Mouse (Mus musculus) spleen, adult 2 months (tissue): ENCODE results near the gene Henmt1. TPM values are rescaled to one million over a fixed set of nuclear protein-coding genes. Genes with fewer than 3 reads are reported as not detected.

ENCODE experiments used
- DNase-seq, 2 experiments: peaks; one replicate each; pipeline versions ENCODE4 v3.0.0 to v3.0.0-alpha.2; 2012 to 2021; ENCODE audit warnings: low spot score in 2 of 2, low read depth in 1 of 2
- H3K27ac ChIP-seq: fragments of 200-500 bp; 2 replicates; pipeline ENCODE4 v1.5.1; 2012; ENCODE audit warnings: low read length, inconsistent platforms; ENCODE audit not compliant: insufficient read depth
- H3K27me3 ChIP-seq: fragments of 200-500 bp; 2 replicates; pipeline ENCODE4 v1.6.1; 2012; ENCODE audit warnings: mild to moderate bottlenecking, moderate library complexity, low read length, inconsistent platforms; ENCODE audit not compliant: control insufficient read depth, insufficient read depth
- H3K36me3 ChIP-seq: fragments of 200-500 bp; 2 replicates; pipeline ENCODE4 v1.6.1; 2012; ENCODE audit warnings: mild to moderate bottlenecking, low read length, inconsistent platforms; ENCODE audit not compliant: control insufficient read depth, insufficient read depth
- H3K4me1 ChIP-seq: fragments of 200-500 bp; 2 replicates; pipeline ENCODE4 v1.6.1; 2011; ENCODE audit warnings: inconsistent platforms; ENCODE audit not compliant: control insufficient read depth, insufficient read depth, insufficient read length
- H3K4me3 ChIP-seq: fragments of 200-500 bp; 2 replicates; pipeline ENCODE4 v1.5.1; 2011; ENCODE audit warnings: mild to moderate bottlenecking, inconsistent platforms; ENCODE audit not compliant: insufficient read depth, insufficient read length; ENCODE audit errors: extremely low read depth
- CTCF ChIP-seq: fragments of 200-500 bp; IDR thresholded peaks from 2 replicates; pipeline ENCODE4 v1.5.1; 2011; ENCODE audit warnings: mild to moderate bottlenecking, inconsistent platforms; ENCODE audit not compliant: insufficient read depth, insufficient read length, insufficient replicate concordance; ENCODE audit errors: extremely low read depth
- POLR2A ChIP-seq: fragments of 200-500 bp; IDR thresholded peaks from 2 replicates; pipeline ENCODE4 v1.6.1; 2011; ENCODE audit warnings: low read depth, low read length, inconsistent platforms
- WGBS: fragments of 180-500 bp; shearing (Covaris S2); methylation state at CpG from one replicate; pipeline ENCODE4 v1.1.7; 2018; 5-methylcytosine and 5-hydroxymethylcytosine counted together
- polyA plus RNA-seq: library from polyadenylated mRNA; depleted of rRNA; stranded (reverse); fragments of >200 nt; gene quantifications from 2 replicates; pipeline ENCODE4 v1.2.3, GENCODE M21; 2012

The Henmt1 gene
- polyA plus RNA-seq, 1 experiment, result 0.54 TPM

DNA sequence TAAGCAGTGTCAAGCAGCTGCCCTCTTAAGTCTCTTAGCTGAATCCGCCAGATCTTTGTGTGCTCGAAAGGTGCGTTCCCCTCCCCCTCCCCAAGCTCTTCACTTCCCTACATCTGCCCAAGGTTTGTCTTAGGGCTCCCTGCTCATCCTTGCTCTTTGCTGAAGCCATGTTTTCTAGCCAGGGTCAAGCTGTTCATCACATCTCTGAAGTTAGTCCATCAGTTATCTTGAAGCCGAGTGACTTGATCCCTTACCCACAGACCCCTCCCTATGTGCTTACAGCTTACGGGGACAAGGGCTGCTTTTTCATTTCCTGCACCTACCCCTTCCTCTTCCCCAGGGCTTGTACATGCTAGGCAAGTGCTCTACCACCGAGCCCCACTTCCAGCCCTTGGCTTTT, 22.0 kb downstream of the Henmt1 start:
- TF ChIP-seq CTCF (no peak), POLR2A (no peak)

DNA sequence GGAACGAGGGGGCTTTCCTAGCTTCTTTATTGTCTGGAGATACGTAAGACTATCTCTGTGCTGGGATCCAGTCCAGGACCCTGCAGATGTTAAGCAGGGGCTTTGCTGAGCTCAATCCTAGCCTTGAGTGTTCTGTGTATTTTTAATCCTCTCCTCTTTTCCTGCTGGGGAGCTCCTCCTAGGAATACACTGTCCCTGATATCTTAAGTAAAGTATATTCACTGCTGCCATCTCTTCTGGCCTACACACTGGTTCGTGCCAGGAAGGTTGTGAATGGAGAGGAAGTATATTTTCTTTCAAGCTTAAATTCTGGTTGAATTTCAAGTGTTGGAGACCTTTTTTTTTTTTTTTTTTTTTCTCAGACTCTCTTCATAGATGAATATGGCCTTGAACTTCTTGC, 23.6 kb downstream of the Henmt1 start:
- Histone ChIP-seq H3K4me3 (no peak overlapping the region), H3K27me3 (no peaks in the 10 kb centered on the region), H3K27ac (no peak overlapping the region), H3K4me1 (no peaks in the 10 kb centered on the region), H3K36me3 (no peaks in the 10 kb centered on the region)
- no peak for TF ChIP-seq CTCF
- TF ChIP-seq POLR2A, result no peak
- no peak for DNase-seq
- WGBS, result 75% methylated on average over 3 of the region's 3 CpGs

More for the DNA sequence above, 22.0 kb downstream of the Henmt1 start:
- 30% methylated on average over 6 of the region's 6 CpGs for WGBS
- Histone ChIP-seq H3K27me3 (no peaks in the 10 kb centered on the region), H3K36me3 (no peaks in the 10 kb centered on the region), H3K27ac (no peak overlapping the region), H3K4me1 (no peaks in the 10 kb centered on the region), H3K4me3 (no peak overlapping the region)
- no peak for DNase-seq

DNA sequence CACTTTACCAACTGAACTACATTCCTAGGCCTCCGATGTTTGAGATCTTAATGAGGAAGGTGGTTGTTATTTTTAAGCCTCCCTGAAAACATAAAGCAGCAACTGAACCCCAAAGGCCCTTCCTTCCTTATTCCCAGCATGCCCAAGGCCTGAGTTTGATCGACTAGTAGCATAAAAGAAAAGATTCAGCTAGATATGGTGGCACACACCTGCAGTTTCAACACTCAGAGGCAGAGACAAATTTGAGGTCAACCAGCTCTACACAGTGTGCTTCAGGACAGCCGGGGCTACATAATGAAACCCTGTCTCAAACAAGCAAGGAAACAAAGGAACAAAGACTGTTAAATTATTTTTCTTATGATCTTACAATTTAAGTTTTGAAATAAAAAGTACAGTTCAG, 24.1 kb downstream of the Henmt1 start:
- DNase-seq, result no peak
- H3K36me3 ChIP-seq, result no peaks in the 10 kb centered on the region
- WGBS, result 51% methylated on average over 3 of the region's 3 CpGs
- no peak overlapping the region for H3K4me3 ChIP-seq
- no peaks in the 10 kb centered on the region for H3K27me3 ChIP-seq
- TF ChIP-seq POLR2A (no peak), CTCF (no peak)
- no peaks in the 10 kb centered on the region for H3K4me1 ChIP-seq
- no peak overlapping the region for H3K27ac ChIP-seq

DNA sequence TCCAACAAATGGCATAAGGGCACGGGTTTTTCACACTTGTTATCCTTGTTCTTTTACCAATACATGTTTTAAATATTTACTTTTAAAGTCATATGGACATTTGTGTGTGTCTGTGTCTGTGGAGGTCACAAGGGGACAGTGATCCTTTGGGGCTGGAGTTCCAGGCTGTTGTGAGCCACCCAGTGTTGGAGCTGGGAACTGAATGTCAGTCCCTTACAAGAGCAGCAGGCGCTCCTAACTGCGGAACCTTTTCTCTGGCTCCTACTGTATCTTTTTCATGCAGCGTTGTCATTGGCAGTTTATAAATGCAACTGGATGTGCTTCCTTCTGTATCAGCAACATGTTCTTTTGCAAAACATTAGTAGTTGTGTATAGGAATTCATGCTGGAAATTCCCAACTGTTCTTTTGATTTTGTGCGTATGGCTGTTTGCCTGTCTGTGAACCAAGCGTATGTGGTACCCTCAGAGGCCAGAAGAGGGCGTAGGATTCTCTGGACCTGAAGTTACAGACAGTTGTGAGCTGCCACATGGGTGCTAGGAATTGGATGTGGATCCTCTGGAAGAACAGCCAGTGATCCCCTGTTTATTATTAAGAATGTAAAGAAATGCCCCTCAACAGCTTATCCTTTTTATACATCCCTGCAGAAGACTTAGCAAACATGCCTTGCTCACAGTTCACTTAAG, 24.8 kb downstream of the Henmt1 start:
- no peak for DNase-seq
- 93% methylated on average over 7 of the region's 7 CpGs for WGBS
- H3K27ac ChIP-seq, result no peak overlapping the region

DNA sequence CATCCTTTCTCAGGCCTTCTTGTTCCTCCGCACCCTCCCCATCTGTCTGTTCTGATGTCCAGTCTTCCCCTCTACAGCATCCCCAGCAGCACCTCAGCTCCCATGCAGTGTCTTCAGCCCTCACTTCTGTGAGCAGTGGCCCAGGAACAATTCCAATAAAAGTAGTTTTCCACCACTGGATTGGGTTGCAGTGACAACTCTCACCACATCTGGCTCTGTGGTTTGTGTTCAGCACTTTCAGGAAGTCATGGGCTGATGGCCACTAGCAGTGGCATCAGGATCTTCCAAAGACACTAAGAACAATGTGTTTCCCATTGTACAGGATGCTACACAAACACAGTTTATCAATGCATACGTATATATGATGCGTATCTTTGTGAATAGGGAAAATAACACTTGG, 26.4 kb downstream of the Henmt1 start:
- H3K27me3 ChIP-seq, result no peaks in the 10 kb centered on the region
- 0 out of 2 replicates have a peak, but pooled peaks cover 1% of the 10 kb centered on the region for H3K36me3 ChIP-seq
- H3K4me1 ChIP-seq, result no peaks in the 10 kb centered on the region
- WGBS, result 84% methylated on average over 3 of the region's 3 CpGs
- TF ChIP-seq CTCF, result no peak
- TF ChIP-seq POLR2A, result no peak
- DNase-seq, result no peak
- H3K4me3 ChIP-seq, result no peak overlapping the region
- no peak overlapping the region for H3K27ac ChIP-seq

More for the DNA sequence above, 24.8 kb downstream of the Henmt1 start:
- H3K4me3 ChIP-seq, result no peak overlapping the region
- TF ChIP-seq CTCF (no peak), POLR2A (no peak)
- H3K36me3 ChIP-seq, result no peaks in the 10 kb centered on the region
- H3K27me3 ChIP-seq, result no peaks in the 10 kb centered on the region
- no peaks in the 10 kb centered on the region for H3K4me1 ChIP-seq

DNA sequence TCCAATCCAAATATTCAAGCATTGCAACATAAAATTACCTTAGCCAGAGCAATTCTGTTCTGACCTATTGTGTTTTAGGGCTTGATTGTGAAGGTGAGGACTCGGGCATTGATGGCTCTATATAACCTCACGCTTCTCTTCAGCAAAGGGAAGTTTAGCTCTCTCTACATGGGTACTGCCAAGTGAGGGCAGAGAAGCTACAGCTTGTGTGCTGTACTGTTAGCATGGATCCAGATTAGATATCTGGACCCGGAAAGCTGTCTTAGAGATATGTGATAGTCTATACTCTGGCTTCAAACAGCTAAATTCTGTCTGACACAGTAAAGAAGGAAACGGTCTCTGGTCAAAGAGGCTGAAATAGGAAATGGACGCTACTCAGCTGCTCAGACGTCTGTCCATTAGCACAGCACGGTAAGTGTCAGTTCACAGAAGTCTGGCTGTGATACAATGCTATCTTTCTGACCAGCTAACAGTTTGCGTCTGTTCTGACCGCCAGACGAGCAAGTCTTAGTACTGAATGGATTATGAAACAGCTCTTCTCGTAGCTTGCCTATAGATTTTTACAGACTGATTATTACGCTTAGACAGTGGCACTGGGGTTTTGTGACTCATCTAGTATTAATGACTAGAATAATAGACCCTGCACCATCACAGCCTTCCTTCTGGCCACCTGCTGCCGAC, 34.4 kb downstream of the Henmt1 start:
- H3K4me1 ChIP-seq, result no peaks in the 10 kb centered on the region
- H3K36me3 ChIP-seq, result peaks cover 6% of the 10 kb centered on the region; the same call in 1 of the 2 replicates
- no peak overlapping the region for H3K27ac ChIP-seq
- no peak overlapping the region for H3K4me3 ChIP-seq
- TF ChIP-seq CTCF (no peak), POLR2A (no peak)
- no peak for DNase-seq
- WGBS, result 87% methylated on average over 13 of the region's 13 CpGs
- H3K27me3 ChIP-seq, result no peaks in the 10 kb centered on the region

DNA sequence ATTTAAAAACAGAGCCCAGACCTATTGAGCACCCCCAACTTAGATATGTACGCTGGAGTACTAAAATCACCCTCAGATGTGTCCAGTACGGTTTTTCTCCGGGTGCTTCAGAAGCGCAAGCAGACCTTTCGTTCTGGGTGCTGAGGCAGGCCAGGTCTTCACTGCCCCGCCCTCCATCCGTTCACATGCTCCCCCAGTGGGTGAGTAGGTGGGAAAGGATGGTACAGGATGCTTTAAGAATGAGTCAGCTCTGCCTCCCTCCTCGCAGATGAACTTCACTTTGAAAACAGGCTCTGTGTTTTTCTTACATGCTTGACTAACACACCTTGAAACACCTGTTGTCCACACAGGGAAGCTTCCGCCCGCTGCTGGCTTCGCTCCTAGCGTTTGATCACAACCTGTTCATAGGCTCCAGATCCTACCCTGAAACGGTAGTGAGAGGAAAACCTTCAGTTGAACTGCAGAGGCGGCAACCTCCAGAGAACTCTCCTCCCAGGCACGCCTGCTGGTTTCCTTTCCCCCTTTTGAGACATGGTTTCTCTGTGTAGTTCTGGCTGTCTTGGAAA, 35.3 kb downstream of the Henmt1 start:
- H3K36me3 ChIP-seq, result peaks cover 8% of the 10 kb centered on the region; the same call in 1 of the 2 replicates
- TF ChIP-seq CTCF (no peak), POLR2A (no peak)
- 81% methylated on average over 15 of the region's 15 CpGs for WGBS
- no peak for DNase-seq
- no peaks in the 10 kb centered on the region for H3K27me3 ChIP-seq
- no peaks in the 10 kb centered on the region for H3K4me1 ChIP-seq
- no peak overlapping the region for H3K27ac ChIP-seq
- H3K4me3 ChIP-seq, result no peak overlapping the region
